Mouse (Mus musculus): ENCODE measurements around the gene Scn2b.

Gene Scn2b

GRCm38 (mm10) chr9:45173475-45173874, 55.9 kb downstream of the Scn2b start:
- no peak for DNase-seq (ENCODE audit: low spot score)

- DNase-seq (ENCODE audit: low spot score): no peak
Observed at GRCm38 (mm10) chr9:45179282-45179681, 61.7 kb downstream of the Scn2b start.
